Mouse (Mus musculus) forebrain, embryonic 13.5 days (tissue): ENCODE results near the gene Tbc1d20. TPM values are rescaled to one million over a fixed set of nuclear protein-coding genes. Genes with fewer than 3 reads are reported as not detected.
"Not testable (repeated sequence)": the region's sequence is repeated elsewhere in the genome, so short reads cannot be mapped to it uniquely, and the experiment has no call there.

Source experiments
- ATAC-seq: fragments of 200-750 bp; cut with Nextera tagmentation; 2 replicates; pipeline ENCODE4 v1.8.0; 2017
- H3K27ac ChIP-seq: fragments of 300-500 bp; sonication (generic); 2 replicates; pipeline ENCODE4 v1.5.1; 2015; ENCODE audit warnings: inconsistent platforms, mild to moderate bottlenecking, moderate library complexity
- H3K27me3 ChIP-seq: fragments of 300-500 bp; sonication (generic); 2 replicates; pipeline ENCODE4 v1.6.1; 2015; ENCODE audit warnings: mild to moderate bottlenecking, inconsistent platforms
- H3K36me3 ChIP-seq: fragments of 300-500 bp; sonication (generic); 2 replicates; pipeline ENCODE4 v1.6.1; 2015; ENCODE audit warnings: mild to moderate bottlenecking, inconsistent platforms; ENCODE audit not compliant: poor library complexity, severe bottlenecking
- H3K4me1 ChIP-seq: fragments of 300-500 bp; sonication (generic); 2 replicates; pipeline ENCODE4 v1.6.1; 2015; ENCODE audit warnings: inconsistent platforms
- H3K4me2 ChIP-seq: fragments of 300-500 bp; sonication (generic); 2 replicates; pipeline ENCODE4 v1.6.1; 2015; ENCODE audit warnings: inconsistent platforms, mild to moderate bottlenecking, moderate library complexity
- H3K4me3 ChIP-seq: fragments of 300-500 bp; sonication (generic); 2 replicates; pipeline ENCODE4 v1.5.1; 2015; ENCODE audit warnings: mild to moderate bottlenecking, inconsistent platforms
- H3K9ac ChIP-seq: fragments of 300-500 bp; sonication (generic); 2 replicates; pipeline ENCODE4 v1.6.1; 2015; ENCODE audit warnings: mild to moderate bottlenecking, inconsistent platforms
- H3K9me3 ChIP-seq: fragments of 300-500 bp; sonication (generic); replicated peaks from 2 replicates; pipeline ENCODE4 v1.6.1; 2016; ENCODE audit warnings: inconsistent platforms
- WGBS: fragments of 180-500 bp; shearing (Covaris S2); methylation state at CpG from one replicate; pipeline ENCODE4 v1.1.7; 2015; 5-methylcytosine and 5-hydroxymethylcytosine counted together
- polyA plus RNA-seq: library from polyadenylated mRNA; unstranded; fragments of >200 nt; fragmentation: Nextera tagmentation; extraction: Ambion mirVana; gene quantifications from 2 replicates; pipeline ENCODE4 v1.2.1, GENCODE M21; 2015

Tbc1d20 gene
- polyA plus RNA-seq, 1 experiment from 2014 or later, result 29.5 TPM

- ATAC-seq, result no peak
- Histone ChIP-seq H3K9me3 (no peaks in the 10 kb centered on the region), H3K27ac (no peak overlapping the region), H3K36me3 (no peaks in the 10 kb centered on the region), H3K27me3 (peaks cover 16% of the 10 kb centered on the region; the same call in 1 of the 2 replicates), H3K9ac (no peak overlapping the region), H3K4me3 (no peak overlapping the region), H3K4me1 (peaks cover 12% of the 10 kb centered on the region), H3K4me2 (no peak overlapping the region; the same call in 1 of the 2 replicates)
- 63% methylated on average over 5 of the region's 5 CpGs for WGBS
Measured at GRCm38 (mm10) chr2:152344909-152345308, 51.3 kb downstream of the Tbc1d20 start.

DNA sequence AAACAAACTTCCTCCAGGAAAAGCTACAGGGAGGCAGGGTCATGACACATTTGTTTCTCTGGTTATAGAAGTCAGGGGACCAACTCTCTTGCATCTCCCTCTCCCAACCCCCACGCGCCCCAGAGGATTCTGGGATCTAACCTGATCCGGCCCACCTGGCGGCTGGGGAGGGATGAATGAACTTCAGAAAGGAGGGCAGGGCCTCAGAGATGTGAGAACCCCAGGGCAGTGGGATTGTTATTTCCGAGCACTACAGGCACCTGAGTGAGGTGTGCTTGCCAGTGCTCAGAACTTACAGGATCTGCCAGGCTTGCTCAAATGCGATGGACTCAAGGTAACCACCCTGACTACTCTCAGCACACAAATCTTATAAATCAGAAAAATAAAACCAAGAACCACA, 51.8 kb downstream of the Tbc1d20 start:
- peaks cover 16% of the 10 kb centered on the region; the same call in 1 of the 2 replicates for H3K27me3 ChIP-seq
- no peak overlapping the region for H3K27ac ChIP-seq
- no peaks in the 10 kb centered on the region for H3K36me3 ChIP-seq
- no peak overlapping the region for H3K9ac ChIP-seq
- peaks cover 13% of the 10 kb centered on the region for H3K4me1 ChIP-seq
- no peak for ATAC-seq
- no peak overlapping the region for H3K4me2 ChIP-seq
- H3K4me3 ChIP-seq, result no peak overlapping the region
- 60% methylated on average over 6 of the region's 6 CpGs for WGBS
- H3K9me3 ChIP-seq, result no peaks in the 10 kb centered on the region

DNA sequence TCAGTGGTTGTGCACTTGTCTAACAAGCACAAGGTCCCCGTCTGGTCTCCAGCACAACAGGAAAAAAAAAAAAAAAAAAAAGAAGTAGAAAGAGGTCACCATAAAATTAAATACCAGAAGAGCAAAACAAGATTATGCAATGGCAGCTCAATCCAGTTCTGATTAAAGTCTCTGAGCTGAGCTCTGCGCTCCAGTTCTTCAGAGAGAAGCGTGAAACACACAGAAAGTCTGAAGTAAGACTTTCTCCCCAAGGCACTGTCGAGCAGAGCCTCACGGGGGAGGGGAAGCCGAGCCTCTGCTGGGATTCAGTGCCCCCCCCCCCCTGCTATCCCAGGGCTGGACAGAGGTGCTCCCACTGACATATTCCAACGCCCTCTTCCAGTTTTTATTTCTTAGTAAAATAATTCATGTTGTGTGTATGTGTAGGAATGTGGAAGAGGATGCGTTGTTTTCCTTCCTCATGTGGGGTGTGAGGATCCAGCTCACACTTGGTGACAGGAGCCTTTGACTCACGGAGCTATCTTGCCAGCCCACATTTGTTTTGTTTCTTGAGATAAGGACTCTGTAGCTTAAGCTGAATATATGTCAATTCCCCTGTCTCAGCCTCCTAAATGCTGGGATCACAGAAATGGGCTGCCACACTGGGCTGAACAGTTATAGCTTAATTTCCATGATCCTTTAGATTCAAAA, 53.3 kb downstream of the Tbc1d20 start:
- no peaks in the 10 kb centered on the region for H3K36me3 ChIP-seq
- H3K4me3 ChIP-seq, result no peak overlapping the region
- H3K27ac ChIP-seq, result no peak overlapping the region
- H3K4me1 ChIP-seq, result peaks cover 13% of the 10 kb centered on the region
- ATAC-seq, result no peak
- H3K4me2 ChIP-seq, result no peak overlapping the region
- H3K27me3 ChIP-seq, result peaks cover 13% of the 10 kb centered on the region; the same call in 1 of the 2 replicates
- no peaks in the 10 kb centered on the region for H3K9me3 ChIP-seq
- H3K9ac ChIP-seq, result no peak overlapping the region
- WGBS, result 50% methylated on average over 9 of the region's 9 CpGs

- no peak overlapping the region for H3K4me2 ChIP-seq
- WGBS, result 84% methylated on average over 2 of the region's 2 CpGs
- H3K9me3 ChIP-seq, result no peaks in the 10 kb centered on the region
- no peaks in the 10 kb centered on the region for H3K36me3 ChIP-seq
- no peak overlapping the region for H3K9ac ChIP-seq
- no peak overlapping the region for H3K27ac ChIP-seq
- 0 out of 2 replicates have a peak, but pooled peaks cover 8% of the 10 kb centered on the region for H3K27me3 ChIP-seq
- H3K4me1 ChIP-seq, result peaks cover 13% of the 10 kb centered on the region
- ATAC-seq, result no peak
- H3K4me3 ChIP-seq, result no peak overlapping the region
Measured at GRCm38 (mm10) chr2:152347722-152348121, 54.1 kb downstream of the Tbc1d20 start.

GRCm38 (mm10) chr2:152349205-152349604, 55.6 kb downstream of the Tbc1d20 start:
- no peaks in the 10 kb centered on the region for H3K36me3 ChIP-seq
- ATAC-seq, result no peak
- 86% methylated on average over 6 of the region's 6 CpGs for WGBS
- H3K4me3 ChIP-seq, result no peak overlapping the region
- 0 out of 2 replicates have a peak, but pooled peaks cover 5% of the 10 kb centered on the region for H3K27me3 ChIP-seq
- no peaks in the 10 kb centered on the region for H3K9me3 ChIP-seq
- no peak overlapping the region for H3K27ac ChIP-seq
- peaks cover 7% of the 10 kb centered on the region for H3K4me1 ChIP-seq
- H3K4me2 ChIP-seq, result no peak overlapping the region
- H3K9ac ChIP-seq, result no peak overlapping the region

- H3K4me3 ChIP-seq, result no peak overlapping the region
- H3K27me3 ChIP-seq, result 0 out of 2 replicates have a peak, but pooled peaks cover 4% of the 10 kb centered on the region
- H3K4me2 ChIP-seq, result no peak overlapping the region
- no peak overlapping the region for H3K9ac ChIP-seq
- no peaks in the 10 kb centered on the region for H3K9me3 ChIP-seq
- H3K27ac ChIP-seq, result no peak overlapping the region
- 0 out of 2 replicates have a peak, but pooled peaks cover 3% of the 10 kb centered on the region for H3K4me1 ChIP-seq
- H3K36me3 ChIP-seq, result no peaks in the 10 kb centered on the region
- ATAC-seq, result no peak
- WGBS, result 89% methylated on average over 8 of the region's 8 CpGs
Measured at GRCm38 (mm10) chr2:152349842-152350540, 56.4 kb downstream of the Tbc1d20 start.

GRCm38 (mm10) chr2:152357254-152357653, 63.6 kb downstream of the Tbc1d20 start:
- H3K4me1 ChIP-seq, result no peaks in the 10 kb centered on the region
- no peak overlapping the region for H3K4me3 ChIP-seq
- H3K9ac ChIP-seq, result no peak overlapping the region
- H3K36me3 ChIP-seq, result no peaks in the 10 kb centered on the region
- H3K27ac ChIP-seq, result no peak overlapping the region
- H3K9me3 ChIP-seq, result no peaks in the 10 kb centered on the region
- 89% methylated on average over 3 of the region's 3 CpGs for WGBS
- H3K4me2 ChIP-seq, result no peak overlapping the region
- ATAC-seq, result no peak
- H3K27me3 ChIP-seq, result no peaks in the 10 kb centered on the region

GRCm38 (mm10) chr2:152358977-152359376, 65.3 kb downstream of the Tbc1d20 start:
- not testable (repeated sequence) for H3K4me3 ChIP-seq, H3K9ac ChIP-seq, H3K9me3 ChIP-seq, H3K36me3 ChIP-seq, H3K27ac ChIP-seq, H3K27me3 ChIP-seq, ATAC-seq, H3K4me1 ChIP-seq, H3K4me2 ChIP-seq
- WGBS, result 77% methylated on average over 5 of the region's 5 CpGs

DNA sequence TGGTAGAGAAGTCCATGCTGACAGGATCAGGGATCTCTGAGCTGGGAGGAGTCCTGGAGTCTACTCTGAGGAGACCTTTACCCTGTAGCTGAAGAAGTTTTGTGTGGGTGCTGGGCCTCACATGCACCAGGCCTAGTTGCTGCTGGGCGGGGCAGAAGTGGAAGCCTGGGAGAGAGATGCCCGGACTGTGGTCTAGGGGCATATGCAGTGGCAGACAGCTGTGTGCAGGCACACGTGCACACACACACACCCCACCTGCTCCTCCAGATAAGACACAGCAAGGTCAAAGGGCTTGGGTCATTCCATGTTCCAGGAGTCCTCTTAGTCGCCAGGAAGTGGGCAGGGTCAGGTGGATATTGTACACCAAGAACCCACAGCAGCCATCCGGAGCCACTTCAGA, 66.0 kb downstream of the Tbc1d20 start:
- ATAC-seq, result no peak
- H3K27me3 ChIP-seq, result no peaks in the 10 kb centered on the region
- WGBS, result 73% methylated on average over 5 of the region's 5 CpGs
- no peak overlapping the region for H3K9ac ChIP-seq
- H3K36me3 ChIP-seq, result no peaks in the 10 kb centered on the region
- no peak overlapping the region for H3K4me3 ChIP-seq
- no peaks in the 10 kb centered on the region for H3K9me3 ChIP-seq
- H3K27ac ChIP-seq, result no peak overlapping the region
- no peaks in the 10 kb centered on the region for H3K4me1 ChIP-seq
- no peak overlapping the region for H3K4me2 ChIP-seq

- no peak overlapping the region for H3K9ac ChIP-seq
- no peaks in the 10 kb centered on the region for H3K27me3 ChIP-seq
- WGBS, result 56% methylated on average over 7 of the region's 7 CpGs
- H3K4me1 ChIP-seq, result no peaks in the 10 kb centered on the region
- H3K27ac ChIP-seq, result no peak overlapping the region
- ATAC-seq, result no peak
- no peak overlapping the region for H3K4me2 ChIP-seq
- H3K4me3 ChIP-seq, result no peak overlapping the region
- H3K9me3 ChIP-seq, result no peaks in the 10 kb centered on the region
- no peaks in the 10 kb centered on the region for H3K36me3 ChIP-seq
Measured at GRCm38 (mm10) chr2:152360271-152360775, 66.7 kb downstream of the Tbc1d20 start.

- no peak overlapping the region for H3K4me2 ChIP-seq
- no peaks in the 10 kb centered on the region for H3K9me3 ChIP-seq
- no peak for ATAC-seq
- no peak overlapping the region for H3K4me3 ChIP-seq
- H3K4me1 ChIP-seq, result no peaks in the 10 kb centered on the region
- H3K9ac ChIP-seq, result no peak overlapping the region
- no peak overlapping the region for H3K27ac ChIP-seq
- no peaks in the 10 kb centered on the region for H3K36me3 ChIP-seq
- H3K27me3 ChIP-seq, result no peaks in the 10 kb centered on the region
- WGBS, result 88% methylated on average over 8 of the region's 8 CpGs
Measured at GRCm38 (mm10) chr2:152361193-152361592, 67.6 kb downstream of the Tbc1d20 start.
